ENCODE assay signal across 8 mouse cellular contexts in genomic region chr10:7211696-7212482, GRCm38 (mm10). TPM values are rescaled to one million over a fixed set of nuclear protein-coding genes. Genes with fewer than 3 reads are reported as not detected.
DNase-seq lines count a peak whose midpoint lies in the region; TF ChIP-seq lines count a peak whose summit lies in the region.

Cnksr3 (minus strand) TSS chr10:7212237.

- intact Hi-C loops in left cerebral cortex, adult 2 months (cut with DNase I), result loop anchor here (5.0 kb wide), 2 partner anchors 100 to 450 kb away; no protein-coding TSS in a partner anchor

- no peaks in the 10 kb centered on the region for H3K36me3 ChIP-seq in macrophage (ENCODE audit: inconsistent target)

- peak within 1 kb of the TSS; percentile 93 for H3K27ac ChIP-seq in cortical plate, adult 2 months (ENCODE audit: insufficient read depth, low read length)
- peak within 1 kb of the TSS; percentile 70 for H3K27ac ChIP-seq in left cerebral cortex, adult 2 months
- peak within 1 kb of the TSS; percentile 71 for H3K27ac ChIP-seq in macrophage

- peak; percentile 64 for TF ChIP-seq POLR2A in cortical plate, adult 2 months (IDR thresholded peaks at IDR 0.05; ENCODE audit: extremely low read depth, insufficient read depth, low read length)

- H3K4me3 ChIP-seq in cortical plate, adult 2 months (ENCODE audit: insufficient read depth, low read length), result peak within 1 kb of the TSS; percentile 44
- H3K4me3 ChIP-seq in left cerebral cortex, adult 2 months, result peak within 1 kb of the TSS; percentile 76
- H3K4me3 ChIP-seq in macrophage (ENCODE audit: inconsistent target), result peak within 1 kb of the TSS; percentile 69

- DNase-seq in adipocyte (ENCODE audit: low spot score), result peak; percentile 97
- DNase-seq in gastrocnemius, adult 8-10 months (ENCODE audit: low spot score in 2 of 2), result peak; percentile 93 to 94
- DNase-seq in hindlimb bud, embryonic 11.5 days (ENCODE audit: extremely low spot score, low read depth, low spot score), result peak; percentile 61
- DNase-seq in left cerebral cortex, adult 2 months (ENCODE audit: extremely low spot score in 1 of 2, low spot score in 2 of 2), result peak; percentile 78 to 89
- peak; percentile 84 for DNase-seq in retina, postnatal 7 days (ENCODE audit: low read depth, low spot score)
- DNase-seq in urinary bladder, adult 18-20 months (ENCODE audit: low spot score in 2 of 2), result peak; percentile 95

- TF ChIP-seq CTCF in cortical plate, adult 2 months (IDR thresholded peaks at IDR 0.05; ENCODE audit: extremely low read depth, insufficient read depth, low read length), result no peak
- TF ChIP-seq CTCF in left cerebral cortex, adult 2 months (IDR thresholded peaks at IDR 0.05), result no peak

- peaks cover 30% of the 10 kb centered on the region; the same call in 1 of the 2 replicates for H3K79me2 ChIP-seq in macrophage (ENCODE audit: inconsistent target)

- WGBS in macrophage (ENCODE audit: missing documents), result under 1% methylated on average over 74 of the region's 74 CpGs

- 0 out of 2 replicates have a peak, but pooled peaks cover 2% of the 10 kb centered on the region for H3K4me1 ChIP-seq in cortical plate, adult 2 months (ENCODE audit: control insufficient read depth, insufficient read depth, low read length)

RNA-seq across cellular contexts. Expression of gene Cnksr3, which starts in this region (rescaled TPM):
- 5.8 and 7.0 TPM in 2 replicates for polyA plus RNA-seq in cortical plate, adult 2 months (2012; rRNA removed)
- total RNA-seq in gastrocnemius, adult 8-10 months (2022), result 1 to 10 TPM; 2.6 to 7.0 (median 3.5) TPM
- total RNA-seq in left cerebral cortex, adult 2 months (2021), result 1 to 10 TPM; 3.9 to 5.2 TPM
- total RNA-seq in macrophage (2018; cell fraction: chromatin; rRNA removed), result 10 to 100 TPM in 10 of 26 experiments, 1 to 10 TPM in 16; 4.2 to 18.3 (median 8.3) TPM
- 10 to 100 TPM in 7 of 26 experiments, 1 to 10 TPM in 19; 3.5 to 12.8 (median 5.8) TPM for total RNA-seq in macrophage (2018; cell fraction: cytosol; rRNA removed)
- total RNA-seq in macrophage (2018; cell fraction: nucleus; rRNA removed), result 10 to 100 TPM in 8 of 26 experiments, 1 to 10 TPM in 18; 3.9 to 15.9 (median 7.1) TPM
- polyA plus RNA-seq in macrophage (2018), result 4.2 to 10.3 TPM (median 4.4 TPM) in 3 replicates

Comparison
In these comparisons a context has a peak if more than half of its experiments do, and no peak if none do; other contexts are left out.
1. Peak in every context shown above with its lines: DNase-seq, H3K4me3 ChIP-seq and H3K27ac ChIP-seq.